Mouse (Mus musculus) adrenal gland, adult 2 months (tissue): ENCODE measurements around the gene Map3k3. TPM values are rescaled to one million over a fixed set of nuclear protein-coding genes. Genes with fewer than 3 reads are reported as not detected.
A peak's percentile ranks its signal among the peaks of the same experiment; 100 is the strongest.
"Not testable (repeated sequence)": the region's sequence is repeated elsewhere in the genome, so short reads cannot be mapped to it uniquely, and the experiment has no call there.

Source experiments
- DNase-seq: peaks from one replicate; pipeline ENCODE4 v3.0.0; 2021
- polyA plus RNA-seq: library from polyadenylated mRNA; depleted of rRNA; stranded (reverse); fragments of >200 nt; gene quantifications from 2 replicates; pipeline ENCODE4 v1.2.3, GENCODE M21; 2012
- total RNA-seq, 2 experiments: library from RNA; stranded (reverse); gene quantifications; 2 replicates each; pipeline ENCODE4 v1.2.3; 2021

Gene Map3k3
- total and polyA plus RNA-seq, 3 experiments = 19.9 to 39.7 (median 32.0) TPM

GRCm38 (mm10) chr11:106076321-106076720, 8.1 kb upstream of the Map3k3 start:
- DNase-seq = peak; percentile 71

GRCm38 (mm10) chr11:106084911-106085561, 623 bp downstream of the Map3k3 start:
- DNase-seq = peak; percentile 92

- no peak for DNase-seq
These were observed 13.8 kb downstream of the Map3k3 start for GRCm38 (mm10) chr11:106098223-106098622.

GRCm38 (mm10) chr11:106102866-106103265, 18.5 kb downstream of the Map3k3 start:
- no peak for DNase-seq

- no peak for DNase-seq
These were observed 21.7 kb downstream of the Map3k3 start for GRCm38 (mm10) chr11:106106047-106106587.

- no peak for DNase-seq
These were observed 27.3 kb downstream of the Map3k3 start for GRCm38 (mm10) chr11:106111688-106112087.

- DNase-seq = no peak
These were observed 37.8 kb downstream of the Map3k3 start for GRCm38 (mm10) chr11:106122221-106122620.

- peak; percentile 22 for DNase-seq
These were observed 38.3 kb downstream of the Map3k3 start for GRCm38 (mm10) chr11:106122736-106123135.

- no peak for DNase-seq
These were observed 40.4 kb downstream of the Map3k3 start for GRCm38 (mm10) chr11:106124784-106125183.

GRCm38 (mm10) chr11:106125827-106126226, 41.4 kb downstream of the Map3k3 start:
- no peak for DNase-seq

GRCm38 (mm10) chr11:106126727-106127373, 42.4 kb downstream of the Map3k3 start:
- not testable (repeated sequence) for DNase-seq

- no peak for DNase-seq
These were observed 45.1 kb downstream of the Map3k3 start for GRCm38 (mm10) chr11:106129477-106129876.

- DNase-seq = no peak
These were observed 48.1 kb downstream of the Map3k3 start for GRCm38 (mm10) chr11:106132516-106132915.

GRCm38 (mm10) chr11:106134580-106135528, 50.4 kb downstream of the Map3k3 start:
- peak; percentile 92 for DNase-seq

- DNase-seq = no peak
These were observed 66.8 kb downstream of the Map3k3 start for GRCm38 (mm10) chr11:106151219-106151618.

GRCm38 (mm10) chr11:106152132-106152531, 67.7 kb downstream of the Map3k3 start:
- no peak for DNase-seq

GRCm38 (mm10) chr11:106154091-106154490, 69.7 kb downstream of the Map3k3 start:
- DNase-seq = no peak

- DNase-seq = no peak
These were observed 70.4 kb downstream of the Map3k3 start for GRCm38 (mm10) chr11:106154770-106155169.

GRCm38 (mm10) chr11:106155761-106156160, 71.3 kb downstream of the Map3k3 start:
- DNase-seq = no peak

- no peak for DNase-seq
These were observed 71.8 kb downstream of the Map3k3 start for GRCm38 (mm10) chr11:106156257-106156656.

GRCm38 (mm10) chr11:106157154-106157553, 72.7 kb downstream of the Map3k3 start:
- DNase-seq = no peak
